Mouse (Mus musculus) kidney, postnatal 36 days (tissue): ENCODE results near the gene Hes6.

ENCODE experiments used
- DNase-seq, 2 experiments: peaks; one replicate each; pipeline ENCODE4 v3.0.0; 2021 to 2022; ENCODE audit warnings: mixed read lengths in 2 of 2

Gene Hes6

GRCm38 (mm10) chr1:91439776-91440175 is 25.9 kb upstream of the Hes6 start:
- peak in 1 of 2 experiments; percentile 66 for DNase-seq

- no peak for DNase-seq
Observed at GRCm38 (mm10) chr1:91437573-91437972, 23.7 kb upstream of the Hes6 start.

- no peak for DNase-seq
Observed at GRCm38 (mm10) chr1:91437083-91437400, 23.2 kb upstream of the Hes6 start.

DNA sequence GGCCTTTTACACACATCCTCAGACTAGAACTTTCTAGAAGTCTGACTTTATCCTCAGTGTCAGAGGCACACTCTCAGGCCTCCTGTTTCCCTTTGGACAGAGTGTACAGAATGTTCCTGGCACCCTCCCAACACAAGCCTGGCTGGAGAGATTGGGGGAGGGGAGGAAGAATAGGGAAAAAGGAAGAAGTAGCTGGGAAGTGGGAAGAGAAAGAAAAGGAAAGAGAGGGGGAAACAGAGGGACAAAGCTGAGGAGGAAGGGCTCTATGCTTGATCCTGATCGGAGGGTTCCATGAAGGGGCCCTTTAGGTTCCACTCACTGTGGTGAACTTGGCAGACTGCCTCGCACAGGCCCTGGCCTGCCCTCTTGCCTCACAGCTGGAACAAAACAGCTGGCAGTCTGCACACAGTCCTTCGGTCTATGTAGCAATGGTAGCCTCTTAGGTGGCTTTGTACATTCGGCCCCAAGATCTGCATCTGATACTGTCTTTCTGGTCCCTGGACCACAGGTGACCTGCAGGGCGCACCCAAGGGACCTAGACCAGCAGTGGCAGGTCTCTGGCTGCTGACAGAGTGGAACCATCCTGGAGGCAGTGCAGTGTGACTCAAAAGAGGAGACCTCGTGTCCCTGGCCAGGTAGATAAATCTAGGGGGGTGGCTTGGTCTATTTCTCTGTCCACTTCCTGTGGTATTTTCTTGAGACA is 22.7 kb upstream of the Hes6 start:
- DNase-seq = peak; percentile 91 to 96

DNA sequence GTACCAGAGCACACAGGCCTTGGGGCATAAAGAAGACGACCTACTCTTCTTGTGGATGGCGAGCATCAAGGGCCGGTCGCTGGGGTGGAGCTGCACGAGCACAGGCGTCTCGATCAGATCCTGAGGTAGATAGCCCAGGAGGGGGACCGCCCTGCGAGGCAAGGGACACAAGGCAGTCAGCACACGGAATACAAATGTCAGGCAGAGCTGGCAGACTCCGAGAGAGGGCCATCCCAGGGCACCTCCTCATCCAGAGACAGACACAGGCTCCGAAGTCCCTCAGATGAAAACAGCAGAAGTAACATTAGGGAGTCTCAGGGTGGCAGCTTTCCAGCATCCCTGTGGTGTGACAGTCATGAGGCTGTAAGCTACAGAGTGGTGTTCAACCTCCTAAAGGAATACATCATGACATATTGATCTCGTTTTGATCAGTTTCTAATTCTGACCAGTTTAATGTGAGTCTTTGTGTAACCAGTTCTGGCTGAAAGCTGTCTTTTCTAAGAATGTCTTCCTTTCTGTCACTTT is 21.8 kb upstream of the Hes6 start:
- DNase-seq = no peak

- DNase-seq = no peak
Observed at GRCm38 (mm10) chr1:91434905-91435304, 21.1 kb upstream of the Hes6 start.

DNA sequence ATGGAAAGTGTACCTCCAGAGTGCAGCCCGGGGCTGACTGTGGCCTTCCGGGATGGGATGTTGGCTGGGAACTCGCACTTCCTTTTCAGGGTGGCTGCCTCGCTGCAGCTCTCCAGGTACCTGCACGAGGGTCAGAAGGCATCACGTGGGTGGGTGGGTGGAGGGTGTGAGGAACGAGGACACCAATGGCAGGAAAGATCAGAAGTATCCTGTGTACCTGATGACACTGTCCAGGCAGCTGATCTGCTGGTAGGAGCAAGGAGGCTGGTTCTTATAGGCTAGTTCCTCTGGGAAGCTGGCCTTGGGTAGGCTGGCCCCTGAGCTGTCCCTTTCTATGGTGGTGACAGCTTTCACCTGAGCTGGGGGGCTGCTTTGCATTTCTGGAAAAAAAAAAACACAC is 16.9 kb upstream of the Hes6 start:
- DNase-seq = no peak

GRCm38 (mm10) chr1:91429212-91429611 is 15.4 kb upstream of the Hes6 start:
- no peak for DNase-seq

DNA sequence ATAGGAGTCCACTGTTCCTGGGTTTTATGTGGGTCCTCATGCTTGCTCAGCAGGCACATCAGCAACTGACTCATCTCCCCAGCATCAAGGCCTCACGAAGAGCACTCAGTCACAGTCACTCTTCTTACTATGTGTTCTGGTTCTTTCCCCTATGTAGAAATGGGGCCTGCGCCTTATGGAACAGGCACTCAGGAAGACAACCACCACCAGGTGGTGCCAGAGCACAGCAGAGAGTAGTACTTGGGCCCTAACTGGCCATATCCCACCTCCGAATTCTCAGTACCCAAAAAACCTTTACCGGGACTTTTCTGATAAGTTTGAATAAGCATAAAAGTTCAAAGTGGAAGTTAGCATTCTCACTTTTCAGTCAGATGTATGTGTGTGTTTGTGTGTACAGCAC is 14.8 kb upstream of the Hes6 start:
- DNase-seq = peak; percentile 88 to 96

GRCm38 (mm10) chr1:91426397-91426796 is 12.6 kb upstream of the Hes6 start:
- no peak for DNase-seq

DNA sequence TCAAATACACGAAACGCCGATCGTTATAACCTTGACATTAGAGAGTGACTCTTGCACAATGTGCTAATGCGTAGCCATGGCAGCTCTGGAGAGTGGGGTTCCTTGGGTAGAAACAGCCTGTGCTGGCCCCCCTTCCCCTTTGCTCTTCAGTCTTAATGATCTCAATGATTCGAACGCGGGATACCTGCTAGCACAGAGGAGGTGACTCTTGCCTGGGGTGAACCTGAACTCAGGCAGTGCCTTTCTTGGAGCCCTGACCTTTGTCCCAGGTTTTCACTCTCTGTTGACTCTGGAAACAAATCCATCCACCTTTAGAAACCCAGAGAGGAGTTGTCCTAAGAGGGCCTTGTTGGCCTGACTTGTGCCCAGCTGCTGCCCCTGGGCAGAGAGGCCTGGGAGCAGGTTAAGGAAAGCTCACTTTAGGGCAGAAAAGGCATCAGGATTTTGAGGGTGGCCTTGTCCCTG is 6.8 kb upstream of the Hes6 start:
- peak in 1 of 2 experiments; percentile 42 for DNase-seq

- DNase-seq = no peak
Observed at GRCm38 (mm10) chr1:91419862-91420600, 6.2 kb upstream of the Hes6 start.

DNA sequence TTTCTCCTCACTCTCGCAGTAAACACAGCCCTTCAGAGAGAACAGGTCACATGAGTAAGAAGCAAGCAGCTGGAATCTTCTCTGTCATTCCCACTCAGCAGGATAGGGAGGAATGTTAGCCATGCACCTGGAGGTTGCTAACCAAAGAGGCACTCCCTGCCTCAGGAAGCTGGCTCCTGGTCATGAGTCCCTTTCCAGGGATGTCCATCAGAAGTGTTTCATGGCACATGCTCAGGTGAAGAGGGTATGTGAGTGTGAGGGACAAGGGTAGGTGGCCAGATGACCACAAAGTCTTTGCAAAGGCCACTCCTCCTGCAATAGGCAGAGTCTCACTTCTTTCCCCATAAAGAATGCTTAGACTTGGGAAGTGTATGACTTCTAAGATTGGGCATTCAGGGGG is 4.2 kb upstream of the Hes6 start:
- no peak for DNase-seq

GRCm38 (mm10) chr1:91415311-91415710 is 1.5 kb upstream of the Hes6 start:
- no peak for DNase-seq

DNA sequence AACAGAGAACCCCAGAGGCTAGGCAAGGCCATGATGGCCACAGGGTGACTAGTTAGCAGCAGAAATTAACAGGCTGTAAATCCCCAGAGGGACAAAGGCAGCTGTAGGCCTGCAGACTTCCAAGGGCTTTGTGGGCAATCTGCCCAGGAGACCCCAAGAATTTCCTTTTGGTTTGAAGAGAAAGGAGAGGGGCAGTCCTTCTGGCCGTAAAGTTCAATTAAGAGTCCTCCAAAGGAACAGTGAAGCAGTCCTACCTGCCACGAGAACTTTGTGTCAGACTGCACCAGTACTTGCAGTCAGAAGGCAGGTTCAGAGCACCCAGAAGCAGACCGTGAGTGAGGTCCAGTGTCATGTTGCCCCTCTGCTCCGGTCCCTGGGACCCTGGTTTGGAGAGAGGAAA is 1.1 kb upstream of the Hes6 start:
- no peak for DNase-seq

DNA sequence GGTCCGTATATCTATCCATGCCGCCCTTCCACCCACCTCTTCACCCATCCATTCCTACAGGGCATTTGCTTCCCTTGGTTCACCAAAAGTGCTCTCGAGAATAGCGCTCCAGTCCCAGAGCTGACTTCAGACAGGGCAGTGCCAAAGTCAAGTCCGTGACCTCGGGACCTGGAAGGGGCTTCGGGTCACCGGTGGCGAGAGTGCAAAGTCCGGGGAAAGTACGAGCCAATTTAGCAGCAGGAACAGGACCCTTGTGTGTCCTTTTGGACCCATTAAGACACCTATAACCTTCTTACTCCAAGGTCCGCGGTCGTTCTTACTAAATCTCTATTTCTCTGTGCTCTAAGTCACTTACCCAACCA is 321 bp downstream of the Hes6 start:
- DNase-seq = peak; percentile 83 to 86

GRCm38 (mm10) chr1:91413030-91413506 is 770 bp downstream of the Hes6 start:
- DNase-seq = peak; percentile 96 to 98

DNA sequence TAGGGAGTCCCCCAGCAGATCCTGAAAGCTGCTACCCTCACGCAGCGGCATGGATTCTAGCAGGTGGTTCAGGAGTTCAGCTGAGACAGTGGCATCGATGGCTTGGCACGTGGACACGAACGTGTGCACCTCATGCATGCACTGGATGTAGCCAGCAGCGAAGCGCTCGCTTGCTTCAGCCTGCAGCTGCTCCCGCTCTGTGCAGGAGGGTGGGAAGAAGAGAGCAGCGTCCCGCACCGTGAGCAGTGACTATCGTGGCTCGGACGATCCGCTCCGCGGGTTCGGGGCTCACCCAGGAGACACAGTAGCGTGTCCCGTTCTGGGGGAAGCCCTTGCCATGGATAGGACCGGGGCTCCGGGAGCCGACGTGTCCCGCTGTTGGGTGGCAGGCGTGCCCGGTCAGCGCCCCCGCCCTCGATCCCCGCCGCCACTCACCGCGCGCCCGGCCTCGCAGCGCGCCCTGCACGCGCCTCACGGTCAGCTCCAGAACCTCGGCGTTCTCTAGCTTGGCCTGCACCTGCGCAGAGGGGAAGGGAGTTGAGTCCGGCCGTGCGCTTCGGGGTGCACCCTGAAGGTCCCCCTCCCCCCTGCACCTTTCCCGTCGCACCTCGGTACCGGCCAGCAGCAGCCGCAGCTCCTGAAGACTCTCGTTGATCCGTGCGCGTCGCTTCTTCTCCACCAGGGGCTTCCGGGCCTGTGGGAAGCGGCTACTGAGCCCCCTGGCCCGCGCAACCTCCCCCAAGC is 1.4 kb downstream of the Hes6 start:
- peak; percentile 34 to 58 for DNase-seq

- no peak for DNase-seq
Observed at GRCm38 (mm10) chr1:91411631-91412285, 2.1 kb downstream of the Hes6 start.

- no peak for DNase-seq
Observed at GRCm38 (mm10) chr1:91407819-91408218, 6.0 kb downstream of the Hes6 start.

DNA sequence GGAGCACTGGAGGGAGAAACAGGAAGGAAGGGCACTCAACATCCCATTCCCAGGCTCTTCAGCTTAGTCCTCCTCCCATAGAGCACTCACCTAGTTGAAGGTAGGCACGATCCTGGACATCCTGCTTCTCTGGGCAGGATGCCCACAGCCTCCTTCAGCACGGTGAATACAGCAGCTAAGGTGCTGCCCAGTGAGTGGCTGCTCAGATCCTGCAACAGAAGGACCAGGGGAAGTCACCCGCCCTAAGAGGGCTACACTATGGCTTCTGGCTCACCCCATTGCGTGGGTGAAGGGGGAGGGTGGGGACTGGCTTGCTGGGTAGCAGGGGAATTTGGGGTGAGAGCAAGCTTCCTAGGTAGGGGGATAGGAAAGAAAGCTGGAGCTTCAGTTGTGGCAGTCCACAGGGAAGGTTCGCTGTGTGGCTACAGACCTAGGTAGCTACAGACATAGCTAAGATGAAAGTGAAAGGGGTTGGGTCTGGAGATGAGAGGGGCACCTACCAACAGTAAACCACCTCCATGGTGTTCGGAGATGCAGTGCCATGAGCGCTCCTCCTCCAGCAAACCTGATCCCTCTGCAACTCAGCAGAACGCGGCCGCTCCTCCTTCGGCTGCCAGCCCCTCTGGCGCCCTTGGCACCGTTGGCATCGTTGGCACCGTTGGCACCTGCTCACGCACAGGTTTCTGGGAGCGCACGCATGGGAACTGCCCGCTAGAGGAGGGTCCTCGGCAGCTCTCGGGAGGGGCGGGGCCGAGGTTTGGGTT is 8.2 kb downstream of the Hes6 start:
- no peak for DNase-seq

DNA sequence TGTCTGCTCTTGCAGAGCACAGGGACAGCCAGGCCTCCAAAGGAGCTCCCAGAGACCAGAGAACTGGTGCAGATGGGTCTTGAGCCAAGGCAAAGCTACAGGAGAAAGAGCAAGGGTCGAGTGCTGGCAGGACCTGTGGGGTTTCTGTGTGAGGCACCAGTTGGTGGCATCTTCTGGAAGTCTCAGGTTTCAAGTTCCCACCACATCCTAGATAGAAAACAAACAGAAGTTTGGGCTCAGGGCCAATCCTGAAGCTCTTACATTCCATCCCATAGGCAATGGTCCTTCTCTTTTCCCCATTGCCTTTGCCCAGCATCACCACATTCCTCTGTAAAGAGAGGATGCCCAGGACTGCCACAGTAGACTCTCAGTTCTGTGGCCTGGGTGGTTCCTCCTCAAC is 8.9 kb downstream of the Hes6 start:
- DNase-seq = no peak
